Mouse (Mus musculus) adipocyte (in vitro differentiated cells): ENCODE measurements around the gene Col6a6.

Experiments used
- DNase-seq: peaks from one replicate; pipeline ENCODE4 v3.0.0-alpha.2; 2016; ENCODE audit warnings: low spot score

The Col6a6 gene

GRCm38 (mm10) chr9:105800286-105800685 lies 27.7 kb downstream of the Col6a6 start:
- no peak for DNase-seq

GRCm38 (mm10) chr9:105796137-105796536 lies 31.8 kb downstream of the Col6a6 start:
- DNase-seq, result no peak

GRCm38 (mm10) chr9:105794965-105795364 lies 33.0 kb downstream of the Col6a6 start:
- DNase-seq, result no peak

GRCm38 (mm10) chr9:105791810-105792209 lies 36.1 kb downstream of the Col6a6 start:
- DNase-seq, result no peak

- DNase-seq, result no peak
These were observed 39.8 kb downstream of the Col6a6 start for GRCm38 (mm10) chr9:105788203-105788602.

- no peak for DNase-seq
These were observed 40.2 kb downstream of the Col6a6 start for GRCm38 (mm10) chr9:105787800-105788199.

- no peak for DNase-seq
These were observed 43.9 kb downstream of the Col6a6 start for GRCm38 (mm10) chr9:105784026-105784425.

GRCm38 (mm10) chr9:105780696-105781095 lies 47.3 kb downstream of the Col6a6 start:
- DNase-seq, result no peak

GRCm38 (mm10) chr9:105778741-105779140 lies 49.2 kb downstream of the Col6a6 start:
- no peak for DNase-seq

GRCm38 (mm10) chr9:105774878-105775277 lies 53.1 kb downstream of the Col6a6 start:
- DNase-seq, result peak; percentile 18

- no peak for DNase-seq
These were observed 53.6 kb downstream of the Col6a6 start for GRCm38 (mm10) chr9:105774321-105774720.

GRCm38 (mm10) chr9:105771380-105771779 lies 56.6 kb downstream of the Col6a6 start:
- no peak for DNase-seq

GRCm38 (mm10) chr9:105770690-105771089 lies 57.3 kb downstream of the Col6a6 start:
- no peak for DNase-seq

GRCm38 (mm10) chr9:105765891-105766290 lies 62.1 kb downstream of the Col6a6 start:
- no peak for DNase-seq

GRCm38 (mm10) chr9:105764681-105765080 lies 63.3 kb downstream of the Col6a6 start:
- DNase-seq, result no peak

GRCm38 (mm10) chr9:105764127-105764526 lies 63.8 kb downstream of the Col6a6 start:
- no peak for DNase-seq

GRCm38 (mm10) chr9:105763625-105764024 lies 64.3 kb downstream of the Col6a6 start:
- DNase-seq, result no peak

- DNase-seq, result no peak
These were observed 65.7 kb downstream of the Col6a6 start for GRCm38 (mm10) chr9:105762274-105762673.

GRCm38 (mm10) chr9:105758861-105759260 lies 69.1 kb downstream of the Col6a6 start:
- no peak for DNase-seq

GRCm38 (mm10) chr9:105758173-105758765 lies 69.7 kb downstream of the Col6a6 start:
- DNase-seq, result no peak

GRCm38 (mm10) chr9:105754256-105754655 lies 73.7 kb downstream of the Col6a6 start:
- no peak for DNase-seq

- no peak for DNase-seq
These were observed 82.1 kb downstream of the Col6a6 start for GRCm38 (mm10) chr9:105745861-105746260.

- DNase-seq, result no peak
These were observed 87.5 kb downstream of the Col6a6 start for GRCm38 (mm10) chr9:105740413-105740812.

- DNase-seq, result no peak
These were observed 88.5 kb downstream of the Col6a6 start for GRCm38 (mm10) chr9:105739446-105739845.
